Mouse (Mus musculus) retina, postnatal 1 day (tissue): ENCODE data around the gene Serpinb6c.
"Not testable (repeated sequence)": the region's sequence is repeated elsewhere in the genome, so short reads cannot be mapped to it uniquely, and the experiment has no call there.

ENCODE experiments used
- DNase-seq: peaks from one replicate; pipeline ENCODE4 v3.0.0-alpha.2; 2012

The Serpinb6c gene

DNA sequence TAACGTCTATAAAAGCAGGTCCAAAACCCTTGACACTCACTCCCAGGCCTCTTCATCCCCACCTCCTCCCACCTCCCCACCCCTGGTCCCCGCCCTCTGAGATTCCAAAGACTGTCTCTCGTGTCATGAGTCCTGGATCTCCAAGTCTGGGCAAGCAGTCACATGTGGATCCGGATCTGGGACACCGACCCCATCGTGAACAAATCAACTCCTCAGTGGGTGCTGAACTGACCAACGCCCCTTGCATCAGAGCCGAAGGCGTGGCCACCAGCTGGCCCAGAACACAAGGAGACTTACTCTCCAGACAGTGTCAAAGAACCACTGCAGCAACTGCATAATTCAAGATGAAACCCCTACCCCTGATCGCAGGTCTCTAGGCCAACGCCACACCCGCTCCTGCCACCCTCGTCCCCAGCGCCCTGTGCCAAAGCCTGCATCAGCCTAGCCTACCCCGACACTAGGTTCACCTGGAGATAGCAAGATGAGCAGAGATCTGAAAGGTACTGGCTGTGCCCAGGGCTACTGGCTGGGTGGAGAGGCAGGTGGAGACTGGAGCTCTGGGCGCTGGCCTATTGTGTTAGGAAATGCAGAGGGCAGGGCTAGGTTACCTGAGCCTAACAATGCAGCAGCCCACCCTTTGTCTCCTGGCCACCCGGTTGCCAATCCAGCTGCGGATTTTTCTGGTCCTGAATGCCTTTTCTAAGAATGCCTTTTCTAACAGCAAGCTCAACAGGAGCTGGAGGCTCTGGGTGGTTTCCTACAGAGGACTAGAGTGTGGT, at the start of gene Serpinb6c:
Gene Serpinb6c (minus strand): TSS at position 533 of the 779 bp plus-strand sequence.
- no peak for DNase-seq

DNA sequence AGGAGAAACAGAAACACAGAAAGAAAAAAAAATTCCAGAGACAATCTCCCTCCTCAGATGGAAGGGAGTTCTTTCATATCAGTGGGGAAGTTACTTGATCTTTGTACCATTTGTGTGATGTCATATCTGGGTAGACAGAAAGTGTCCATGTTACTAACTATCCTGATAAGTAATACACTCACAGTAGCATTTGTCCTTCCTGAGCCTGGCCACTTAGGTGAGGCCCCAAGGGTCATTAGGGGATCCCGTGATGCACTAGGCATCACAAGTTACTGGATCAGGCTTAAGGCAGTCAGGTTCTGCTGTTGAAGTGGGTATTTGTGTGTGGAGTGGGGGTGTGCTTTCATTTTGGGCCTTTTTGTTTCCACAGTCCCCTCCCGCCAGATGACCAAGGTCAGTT, 47.4 kb upstream of the Serpinb6c start:
- DNase-seq: no peak

DNA sequence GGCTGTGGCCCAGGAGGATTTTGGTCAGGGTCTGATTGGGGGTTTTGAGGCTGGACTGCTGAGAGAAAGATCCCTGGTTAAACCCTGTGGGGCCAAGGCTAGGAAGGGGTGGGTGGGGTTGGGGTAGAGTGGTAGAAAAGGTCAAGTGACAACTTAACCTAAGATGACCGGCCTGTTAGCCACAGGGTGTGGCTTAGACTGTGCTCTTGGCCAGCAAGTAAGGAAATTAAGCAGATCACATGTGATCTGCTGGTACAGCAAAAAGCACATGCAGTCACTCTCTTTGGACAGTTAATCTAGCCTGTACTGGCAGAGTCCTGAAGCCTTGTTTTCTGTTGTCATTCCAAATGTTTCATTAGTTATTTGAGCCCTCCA, 46.6 kb upstream of the Serpinb6c start:
- no peak for DNase-seq

DNA sequence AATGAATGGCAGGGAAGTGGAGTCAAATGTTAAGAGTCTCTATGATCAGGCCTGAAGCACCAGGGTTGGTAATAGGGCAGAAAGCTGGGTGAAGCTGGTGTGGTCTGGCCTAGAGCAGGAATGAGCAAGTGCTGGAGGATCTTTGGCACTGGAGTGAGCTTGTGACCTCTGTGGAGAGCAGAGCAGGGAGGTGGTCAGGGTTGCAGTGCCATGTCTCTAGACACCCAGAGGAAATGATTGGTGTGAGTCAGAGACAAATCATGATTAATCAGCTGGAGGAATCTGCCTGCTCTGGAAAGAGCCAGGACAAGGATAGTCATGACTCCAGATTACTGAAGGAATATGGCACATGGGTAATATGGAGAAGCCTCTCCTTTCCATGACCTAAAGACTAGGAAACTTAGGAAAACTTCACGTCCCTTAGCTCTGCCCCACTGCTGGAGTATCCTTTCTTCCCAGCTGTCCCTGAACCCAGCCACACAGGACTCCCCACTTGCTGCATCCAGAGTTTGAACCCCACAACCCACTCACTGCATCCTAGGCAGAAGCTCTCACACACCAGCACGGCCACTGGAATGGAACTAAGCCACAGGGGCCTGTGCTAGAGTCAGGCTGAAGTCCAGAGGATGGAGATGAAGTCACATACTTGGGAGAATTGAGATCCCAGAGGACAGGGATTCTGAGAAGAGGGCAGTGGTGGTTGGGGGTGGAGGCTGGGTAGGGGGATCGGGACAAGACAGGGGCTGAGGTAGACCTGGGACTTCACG, 46.0 kb upstream of the Serpinb6c start:
- DNase-seq: no peak

GRCm38 (mm10) chr13:33942212-33942779, 36.8 kb upstream of the Serpinb6c start:
- peak; percentile 26 for DNase-seq

DNA sequence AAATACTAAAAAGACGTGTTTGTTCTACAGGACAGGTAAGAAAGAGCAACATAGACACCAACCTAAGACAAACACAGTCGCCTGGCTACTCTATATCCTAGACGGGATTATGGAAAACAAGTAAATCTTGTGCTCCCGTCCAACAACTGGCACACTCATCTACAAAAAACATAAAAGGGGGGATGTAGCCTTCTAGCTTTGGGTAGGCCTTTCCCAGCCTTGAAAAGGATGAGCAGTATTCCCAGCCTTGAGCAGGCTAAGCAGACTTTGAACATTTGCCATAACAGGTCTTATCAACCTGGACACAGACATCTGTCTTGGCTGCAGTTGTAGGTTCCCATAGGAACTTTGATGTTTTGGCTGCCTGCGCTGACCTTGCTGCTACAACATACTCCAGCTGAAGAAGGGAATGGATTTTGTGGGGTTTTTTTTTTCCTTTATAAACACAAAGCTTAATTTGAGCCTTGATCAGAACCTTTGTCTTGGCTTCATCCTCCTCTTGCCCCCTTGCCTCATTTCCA, 35.8 kb upstream of the Serpinb6c start:
- DNase-seq: no peak

DNA sequence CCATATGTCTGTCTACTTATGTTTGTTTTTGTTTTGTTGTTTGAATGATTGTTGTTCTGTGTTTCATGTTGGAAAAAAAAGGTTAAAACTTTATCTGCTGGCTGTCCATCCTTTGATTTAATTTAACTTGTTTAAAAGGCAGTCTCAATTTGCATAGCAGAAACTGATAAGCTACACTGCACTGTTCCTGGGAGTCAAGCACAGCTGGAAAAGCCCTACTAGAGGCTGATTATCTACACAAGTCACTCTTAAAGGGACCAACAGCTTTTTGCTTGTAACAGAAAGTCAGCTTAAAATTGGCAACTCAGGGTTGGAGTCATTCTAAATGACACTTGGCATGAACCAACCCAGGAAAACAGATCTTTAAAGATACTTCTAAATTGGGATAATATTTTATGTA, 32.1 kb upstream of the Serpinb6c start:
- not testable (repeated sequence) for DNase-seq

GRCm38 (mm10) chr13:33937151-33937550, 31.6 kb upstream of the Serpinb6c start:
- DNase-seq: no peak

DNA sequence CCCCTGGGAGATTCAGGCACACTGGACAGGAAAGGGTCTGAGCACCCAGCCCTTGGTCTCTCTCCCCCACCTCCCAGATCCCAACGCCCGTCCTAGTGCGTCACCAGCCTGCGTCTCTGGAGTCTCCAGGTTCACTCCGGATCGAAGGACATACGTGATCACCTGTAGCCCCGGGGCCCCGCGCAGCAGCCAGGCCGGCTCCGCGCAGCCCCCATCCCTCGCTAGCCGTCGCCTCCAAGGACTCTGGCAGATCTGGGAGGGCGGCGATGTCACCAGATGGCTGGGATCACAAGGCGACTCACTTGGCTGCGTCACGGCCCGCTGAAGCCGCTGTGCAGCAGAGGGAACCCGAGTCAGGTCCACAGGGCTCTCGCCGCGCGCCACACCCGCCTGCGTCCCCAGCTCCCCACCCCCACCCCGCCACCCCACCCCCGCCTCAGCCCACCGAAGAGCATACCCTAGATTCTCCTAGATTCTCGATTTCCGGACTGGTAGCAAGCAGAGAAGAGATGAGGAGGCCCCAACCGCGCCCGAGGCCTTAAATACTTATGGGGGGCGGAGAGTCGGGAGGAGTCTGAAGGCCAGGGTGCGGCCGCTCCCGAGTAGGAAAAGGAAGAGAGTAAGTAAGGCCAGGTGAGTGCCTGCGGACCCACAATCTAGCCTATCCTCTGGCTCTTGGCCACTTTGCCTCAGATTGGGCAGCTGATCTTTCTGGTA, 30.1 kb upstream of the Serpinb6c start:
- peak; percentile 76 for DNase-seq

DNA sequence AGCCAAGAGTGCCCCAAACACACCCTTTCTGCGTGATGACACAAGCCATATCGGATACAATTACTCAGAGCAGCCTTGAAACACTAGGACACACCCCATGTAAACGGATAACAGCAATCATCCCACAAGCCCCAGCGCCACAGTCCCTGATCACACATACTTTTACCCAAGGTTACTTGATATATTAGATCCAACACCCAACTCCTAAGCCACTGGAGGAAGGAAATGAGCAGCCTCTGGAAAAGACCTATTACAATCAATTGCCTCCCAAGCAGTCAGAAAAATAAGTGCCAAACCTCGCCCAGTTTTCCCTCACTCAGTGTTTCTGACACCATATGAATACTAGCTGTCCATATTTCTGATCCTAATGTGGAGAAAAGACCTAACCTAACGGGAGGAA, 29.2 kb upstream of the Serpinb6c start:
- DNase-seq: no peak

DNA sequence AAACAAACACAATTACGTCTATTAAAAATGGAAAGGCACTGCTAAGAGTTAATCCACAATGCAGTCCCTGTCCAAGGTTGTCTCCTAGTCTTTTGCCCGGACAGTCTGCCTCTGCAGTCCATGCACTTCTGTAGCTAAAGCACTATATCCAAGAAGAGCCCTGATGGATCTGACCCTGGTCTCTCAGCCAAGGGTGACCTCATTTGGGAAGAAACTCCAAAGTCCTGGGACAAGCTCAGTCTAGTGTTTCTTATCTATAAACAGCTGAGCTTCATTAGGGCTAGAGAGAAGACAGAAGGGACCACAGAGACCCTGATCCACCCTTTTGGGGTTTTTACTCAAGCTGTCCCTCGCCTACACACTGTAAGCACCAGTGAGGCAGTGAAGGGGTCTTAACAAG, 25.4 kb upstream of the Serpinb6c start:
- no peak for DNase-seq

DNA sequence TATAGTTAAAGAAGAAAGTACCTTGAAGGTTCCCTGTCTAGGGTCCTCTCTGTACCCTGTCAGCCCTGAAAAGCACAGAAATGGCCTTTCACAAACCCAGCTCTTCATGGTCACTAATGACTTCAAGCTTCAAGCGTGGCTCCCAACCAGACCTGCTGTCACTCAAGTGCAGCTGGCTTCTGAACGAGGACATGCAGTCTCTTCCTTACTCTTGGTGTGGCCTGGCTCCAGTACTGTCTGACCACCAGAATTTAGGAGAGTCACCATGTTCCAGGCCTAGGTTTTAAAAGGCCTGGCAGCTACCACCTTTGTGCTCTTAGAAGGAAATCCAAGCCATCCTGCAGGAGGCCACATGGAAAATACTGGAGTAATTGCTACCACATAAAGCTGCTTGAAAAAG, 24.8 kb upstream of the Serpinb6c start:
- no peak for DNase-seq

DNA sequence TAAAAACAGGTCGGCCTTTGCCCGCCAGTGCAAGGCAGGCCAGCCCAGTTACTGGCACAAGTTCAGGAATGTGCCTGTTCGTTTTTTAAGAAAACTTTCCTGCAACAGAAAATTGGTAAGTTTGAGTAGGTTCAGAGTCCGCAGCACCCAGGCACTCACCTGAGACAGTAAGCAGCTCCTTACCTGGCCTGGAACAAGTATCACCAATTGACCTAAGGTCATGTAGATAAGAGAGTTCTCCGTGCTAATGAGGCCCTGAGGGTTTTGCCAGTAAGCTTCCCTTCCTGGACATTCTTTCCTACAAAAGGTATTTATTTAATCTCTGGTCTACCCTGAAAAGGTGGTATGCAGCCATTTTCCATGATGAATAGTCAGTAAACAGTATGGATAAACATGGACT, 16.2 kb upstream of the Serpinb6c start:
- no peak for DNase-seq

DNA sequence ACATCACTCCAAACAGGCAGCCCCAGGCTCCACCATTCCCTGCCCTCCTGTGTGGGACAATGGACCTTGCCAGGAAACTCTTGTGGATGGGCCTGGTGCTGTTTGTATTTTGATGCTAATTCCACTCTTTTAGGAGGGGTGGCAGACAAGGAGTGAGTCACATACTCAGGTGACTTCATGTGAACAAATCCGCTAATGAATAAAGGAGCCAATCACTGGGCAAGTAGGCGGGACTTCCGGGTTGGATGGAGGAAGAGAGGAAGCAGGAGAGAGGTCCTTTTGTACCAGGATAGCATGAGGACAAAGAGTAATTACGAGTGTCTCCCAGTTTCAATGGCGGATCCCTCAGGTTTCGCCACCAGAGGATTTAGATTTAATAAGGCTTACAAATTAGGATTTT, 15.5 kb upstream of the Serpinb6c start:
- DNase-seq: no peak

DNA sequence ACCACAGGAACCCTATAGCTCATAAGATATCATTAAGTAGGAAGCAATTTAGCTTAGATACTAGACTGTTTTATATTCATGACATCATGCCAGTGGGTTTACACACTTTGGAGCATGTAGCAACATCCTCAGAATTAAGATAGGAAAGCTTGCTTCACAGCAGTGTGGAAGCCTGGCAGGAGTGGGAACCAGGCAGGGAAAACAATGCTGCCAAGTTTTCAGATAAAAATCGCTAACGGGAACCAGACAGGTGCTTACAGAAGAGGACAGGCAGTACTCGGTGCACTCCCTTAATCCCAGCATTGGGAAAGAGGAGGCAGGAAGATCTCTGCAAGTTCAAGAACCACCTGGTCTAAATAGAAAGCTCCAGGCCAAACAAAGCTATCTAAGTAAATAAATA, 1.3 kb upstream of the Serpinb6c start:
- no peak for DNase-seq

DNA sequence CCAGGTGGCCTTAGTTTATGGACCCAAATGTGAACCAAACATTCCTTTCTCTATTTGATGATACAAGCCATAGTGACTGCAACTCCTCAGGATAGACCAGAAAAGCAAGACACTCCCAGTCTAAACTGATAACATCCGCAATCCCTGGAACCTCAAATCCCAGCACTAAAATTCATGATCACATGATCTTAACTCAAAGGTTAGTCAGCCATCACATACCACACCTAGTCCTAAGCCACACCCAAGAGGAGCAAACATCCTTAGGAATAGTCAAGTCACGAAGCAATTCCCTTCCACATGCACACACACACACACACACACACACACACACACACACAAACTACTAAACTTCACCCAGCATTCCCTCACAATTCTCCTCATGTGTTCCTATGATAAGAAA, 2.2 kb downstream of the Serpinb6c start:
- no peak for DNase-seq

- DNase-seq: peak; percentile 32
Observed at GRCm38 (mm10) chr13:33894207-33894606, 11.3 kb downstream of the Serpinb6c start.

DNA sequence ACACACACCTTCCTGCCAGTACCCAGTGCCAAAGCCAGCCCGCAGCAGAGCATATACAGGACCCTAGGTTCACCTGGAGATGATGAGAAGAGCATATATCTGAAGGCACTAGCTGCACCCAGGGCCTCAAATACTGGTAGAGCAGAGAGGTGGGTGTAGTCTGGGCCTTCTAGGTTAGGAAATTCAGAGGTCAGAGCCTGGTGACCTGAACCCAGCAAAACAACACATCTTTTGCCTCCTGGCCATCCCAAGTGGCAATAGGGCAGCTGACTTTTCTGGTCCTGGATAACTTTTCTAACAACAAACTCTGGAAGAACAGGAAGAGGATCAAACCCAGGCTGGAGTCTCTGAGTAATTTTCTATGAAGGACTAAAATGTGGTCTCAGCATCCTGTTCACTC, 62.2 kb downstream of the Serpinb6c start, which contains the start of gene Serpinb6e:
Gene Serpinb6e (minus strand): TSS at position 101 of the 400 bp plus-strand sequence.
- no peak for DNase-seq

GRCm38 (mm10) chr13:33830751-33831150, 74.8 kb downstream of the Serpinb6c start:
- DNase-seq: no peak
